Mouse (Mus musculus): Measurements from ENCODE around the gene Ehd1. TPM values are rescaled to one million over a fixed set of nuclear protein-coding genes. Genes with fewer than 3 reads are reported as not detected.

Ehd1 gene
- polyA plus RNA-seq, 1 experiment = 96.3 TPM

- Histone ChIP-seq H3K4me3 (ENCODE audit: insufficient read depth, low read length) (no peak overlapping the region), H3K27ac (ENCODE audit: insufficient read depth, low read depth, low read length) (no peak overlapping the region), H3K4me1 (ENCODE audit: control insufficient read depth, insufficient read depth, low read length) (0 out of 2 replicates have a peak, but pooled peaks cover 2% of the 10 kb centered on the region)
- TF ChIP-seq POLR2A (IDR thresholded peaks at IDR 0.05; ENCODE audit: borderline replicate concordance, low read depth, low read length) = no peak
- TF ChIP-seq CTCF (IDR thresholded peaks at IDR 0.05; ENCODE audit: low read depth, low read length) = peak; percentile 63
Measured at GRCm38 (mm10) chr19:6260428-6260827, 16.1 kb upstream of the Ehd1 start.

GRCm38 (mm10) chr19:6260946-6261345 lies 15.6 kb upstream of the Ehd1 start:
- TF ChIP-seq CTCF (IDR thresholded peaks at IDR 0.05; ENCODE audit: low read depth, low read length) = peak; percentile 21; the same call in 1 of the 2 replicates
- no peak for TF ChIP-seq POLR2A (IDR thresholded peaks at IDR 0.05; ENCODE audit: borderline replicate concordance, low read depth, low read length)
- no peak overlapping the region for H3K27ac ChIP-seq (ENCODE audit: insufficient read depth, low read depth, low read length)
- H3K4me1 ChIP-seq (ENCODE audit: control insufficient read depth, insufficient read depth, low read length) = 0 out of 2 replicates have a peak, but pooled peaks cover 2% of the 10 kb centered on the region
- no peak overlapping the region for H3K4me3 ChIP-seq (ENCODE audit: insufficient read depth, low read length)

DNA sequence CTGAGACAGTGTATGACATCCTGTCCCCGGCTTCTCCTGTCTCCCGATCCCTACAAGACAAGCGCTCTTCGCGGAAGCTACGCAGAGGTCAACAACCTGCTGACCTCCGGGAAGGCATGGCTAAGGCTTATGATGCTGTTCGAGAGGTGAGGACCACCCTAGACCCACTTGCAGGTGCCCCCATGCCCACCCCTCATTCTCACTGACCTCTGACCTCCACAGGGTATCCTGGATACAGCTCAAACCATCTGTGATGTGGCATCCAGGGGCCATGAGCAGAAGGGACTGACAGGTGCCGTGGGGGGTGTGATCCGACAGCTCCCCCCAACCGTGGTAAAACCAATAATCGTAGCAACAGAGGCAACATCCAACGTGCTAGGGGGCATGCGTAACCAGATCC lies 15.1 kb upstream of the Ehd1 start:
- Histone ChIP-seq H3K27ac (ENCODE audit: insufficient read depth, low read depth, low read length) (no peak overlapping the region), H3K4me1 (ENCODE audit: control insufficient read depth, insufficient read depth, low read length) (0 out of 2 replicates have a peak, but pooled peaks cover 2% of the 10 kb centered on the region), H3K4me3 (ENCODE audit: insufficient read depth, low read length) (no peak overlapping the region)
- TF ChIP-seq POLR2A (IDR thresholded peaks at IDR 0.05; ENCODE audit: borderline replicate concordance, low read depth, low read length) = no peak

DNA sequence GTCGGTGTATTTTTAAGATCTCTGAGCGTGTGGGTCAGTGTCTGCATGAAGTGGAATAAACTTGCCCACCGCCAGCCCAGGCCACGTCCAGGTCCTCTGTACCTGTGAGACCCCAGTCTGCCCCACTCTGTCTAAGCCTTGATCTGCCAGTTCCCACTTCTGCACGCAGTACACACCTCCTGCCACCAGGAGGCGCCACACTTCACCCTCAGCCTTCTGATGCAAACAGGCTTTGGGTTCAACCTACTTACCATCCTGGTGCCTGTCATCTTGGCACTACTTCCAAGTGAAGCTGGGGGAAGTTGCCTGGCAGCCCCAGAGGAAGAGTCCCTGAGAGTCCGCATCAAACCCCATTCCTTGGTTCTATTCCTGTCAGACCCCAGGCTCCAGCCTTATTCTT lies 14.3 kb upstream of the Ehd1 start:
- TF ChIP-seq CTCF (IDR thresholded peaks at IDR 0.05; ENCODE audit: low read depth, low read length) (peak; percentile 93), POLR2A (IDR thresholded peaks at IDR 0.05; ENCODE audit: borderline replicate concordance, low read depth, low read length) (no peak)
- H3K27ac ChIP-seq (ENCODE audit: insufficient read depth, low read depth, low read length) = no peak overlapping the region
- 0 out of 2 replicates have a peak, but pooled peaks cover 2% of the 10 kb centered on the region for H3K4me1 ChIP-seq (ENCODE audit: control insufficient read depth, insufficient read depth, low read length)
- H3K4me3 ChIP-seq (ENCODE audit: insufficient read depth, low read length) = no peak overlapping the region

DNA sequence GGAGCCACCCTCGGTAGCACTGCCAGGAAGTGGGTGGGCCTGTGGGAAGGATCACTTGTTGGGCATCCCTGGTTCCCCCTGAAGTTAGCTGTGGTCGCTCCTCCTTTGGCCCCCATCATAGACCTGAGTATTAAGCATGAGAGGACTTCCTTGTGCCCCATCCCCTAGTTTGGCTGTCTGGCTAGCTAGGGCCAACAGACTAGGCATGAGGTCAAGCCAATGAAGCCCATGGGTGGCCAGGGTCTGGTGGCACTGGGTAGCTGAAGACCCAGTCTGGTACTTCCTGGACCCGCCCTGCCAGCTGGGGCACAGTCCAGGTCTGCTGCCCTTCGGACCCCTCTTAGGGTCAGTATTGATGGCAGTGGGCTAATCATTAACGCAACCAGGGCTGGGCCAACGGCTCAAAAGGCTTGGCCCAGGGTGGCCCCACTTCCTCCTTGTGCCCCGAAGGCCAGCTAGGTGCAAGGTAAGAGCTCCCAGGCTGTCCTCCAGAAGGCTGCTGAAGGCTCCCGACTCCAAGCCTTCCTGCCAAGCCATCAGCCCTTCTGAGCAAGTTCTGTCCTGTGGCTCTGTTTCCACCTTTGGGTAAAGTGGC lies 13.6 kb upstream of the Ehd1 start:
- no peak overlapping the region for H3K27ac ChIP-seq (ENCODE audit: insufficient read depth, low read depth, low read length)
- peaks cover 4% of the 10 kb centered on the region; the same call in 1 of the 2 replicates for H3K4me1 ChIP-seq (ENCODE audit: control insufficient read depth, insufficient read depth, low read length)
- no peak overlapping the region for H3K4me3 ChIP-seq (ENCODE audit: insufficient read depth, low read length)
- TF ChIP-seq CTCF (IDR thresholded peaks at IDR 0.05; ENCODE audit: low read depth, low read length) (no peak), POLR2A (IDR thresholded peaks at IDR 0.05; ENCODE audit: borderline replicate concordance, low read depth, low read length) (no peak)

DNA sequence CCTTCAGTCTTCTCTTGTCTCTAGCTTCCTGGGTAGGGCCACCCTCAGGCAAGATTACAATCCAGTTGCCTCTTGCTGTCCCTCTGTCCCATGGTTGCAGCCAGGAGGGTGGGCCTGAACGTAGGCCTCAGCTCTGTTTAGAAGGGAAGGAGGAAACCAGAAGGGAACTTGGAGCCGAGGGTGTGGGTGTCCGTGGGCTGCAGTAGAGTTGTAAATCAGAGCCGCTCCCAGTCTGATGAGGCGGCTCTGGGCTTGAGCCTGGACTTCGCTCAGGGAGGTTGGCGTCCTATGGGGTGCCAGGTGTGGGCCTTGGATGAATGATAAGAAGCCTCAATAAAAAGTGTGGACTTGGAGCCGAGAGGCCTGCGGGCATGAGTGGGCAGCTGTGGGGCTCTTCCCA lies 12.3 kb upstream of the Ehd1 start:
- Histone ChIP-seq H3K4me3 (ENCODE audit: insufficient read depth, low read length) (no peak overlapping the region), H3K4me1 (ENCODE audit: control insufficient read depth, insufficient read depth, low read length) (peaks cover 12% of the 10 kb centered on the region), H3K27ac (ENCODE audit: insufficient read depth, low read depth, low read length) (no peak overlapping the region)
- no peak for TF ChIP-seq POLR2A (IDR thresholded peaks at IDR 0.05; ENCODE audit: borderline replicate concordance, low read depth, low read length)
- TF ChIP-seq CTCF (IDR thresholded peaks at IDR 0.05; ENCODE audit: low read depth, low read length) = no peak

GRCm38 (mm10) chr19:6264945-6265344 lies 11.6 kb upstream of the Ehd1 start:
- no peak overlapping the region for H3K4me3 ChIP-seq (ENCODE audit: insufficient read depth, low read length)
- TF ChIP-seq CTCF (IDR thresholded peaks at IDR 0.05; ENCODE audit: low read depth, low read length) = no peak
- no peak for TF ChIP-seq POLR2A (IDR thresholded peaks at IDR 0.05; ENCODE audit: borderline replicate concordance, low read depth, low read length)
- no peak overlapping the region for H3K27ac ChIP-seq (ENCODE audit: insufficient read depth, low read depth, low read length)
- peaks cover 19% of the 10 kb centered on the region for H3K4me1 ChIP-seq (ENCODE audit: control insufficient read depth, insufficient read depth, low read length)

DNA sequence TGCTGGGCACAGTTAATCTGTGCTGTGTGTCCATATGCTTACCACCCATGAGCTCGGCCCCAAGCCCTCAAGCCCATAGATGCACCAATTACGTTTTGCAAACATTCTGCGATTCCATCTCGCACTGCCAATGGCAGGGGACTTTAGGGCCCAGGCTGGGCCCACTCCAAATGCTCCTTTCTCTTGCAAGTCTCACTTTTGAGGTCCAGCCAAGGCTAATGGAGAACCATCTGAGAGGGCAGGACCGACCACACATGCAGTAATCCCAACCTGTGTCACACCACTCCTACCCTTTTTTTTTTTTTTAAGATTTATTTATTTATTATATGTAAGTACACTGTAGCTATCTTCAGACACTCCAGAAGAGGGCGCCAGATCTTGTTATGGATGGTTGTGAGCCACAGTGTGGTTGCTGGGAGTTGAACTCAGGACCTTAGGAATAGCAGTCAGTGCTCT lies 10.8 kb upstream of the Ehd1 start:
- H3K27ac ChIP-seq (ENCODE audit: insufficient read depth, low read depth, low read length) = no peak overlapping the region
- H3K4me3 ChIP-seq (ENCODE audit: insufficient read depth, low read length) = no peak overlapping the region
- no peak for TF ChIP-seq CTCF (IDR thresholded peaks at IDR 0.05; ENCODE audit: low read depth, low read length)
- H3K4me1 ChIP-seq (ENCODE audit: control insufficient read depth, insufficient read depth, low read length) = peaks cover 23% of the 10 kb centered on the region

GRCm38 (mm10) chr19:6267306-6268169 lies 9.0 kb upstream of the Ehd1 start:
- H3K27ac ChIP-seq (ENCODE audit: insufficient read depth, low read depth, low read length) = no peak overlapping the region
- peaks cover 37% of the 10 kb centered on the region for H3K4me1 ChIP-seq (ENCODE audit: control insufficient read depth, insufficient read depth, low read length)
- no peak overlapping the region for H3K4me3 ChIP-seq (ENCODE audit: insufficient read depth, low read length)

GRCm38 (mm10) chr19:6268170-6268528 lies 8.4 kb upstream of the Ehd1 start:
- TF ChIP-seq POLR2A (IDR thresholded peaks at IDR 0.05; ENCODE audit: borderline replicate concordance, low read depth, low read length) (no peak), CTCF (IDR thresholded peaks at IDR 0.05; ENCODE audit: low read depth, low read length) (peak; percentile 79)
- Histone ChIP-seq H3K4me1 (ENCODE audit: control insufficient read depth, insufficient read depth, low read length) (peaks cover 43% of the 10 kb centered on the region), H3K4me3 (ENCODE audit: insufficient read depth, low read length) (no peak overlapping the region), H3K27ac (ENCODE audit: insufficient read depth, low read depth, low read length) (no peak overlapping the region)

More at GRCm38 (mm10) chr19:6267306-6268169, 9.0 kb upstream of the Ehd1 start:
- TF ChIP-seq POLR2A (IDR thresholded peaks at IDR 0.05; ENCODE audit: borderline replicate concordance, low read depth, low read length) = no peak

All from bone marrow macrophage, adult 2 months (primary cell).